Mouse (Mus musculus): Measurements from ENCODE around the gene Ephb1. TPM values are rescaled to one million over a fixed set of nuclear protein-coding genes. Genes with fewer than 3 reads are reported as not detected.

Gene Ephb1
- total RNA-seq, 2 experiments from 2014 or later: 23.4 to 26.7 TPM

DNA sequence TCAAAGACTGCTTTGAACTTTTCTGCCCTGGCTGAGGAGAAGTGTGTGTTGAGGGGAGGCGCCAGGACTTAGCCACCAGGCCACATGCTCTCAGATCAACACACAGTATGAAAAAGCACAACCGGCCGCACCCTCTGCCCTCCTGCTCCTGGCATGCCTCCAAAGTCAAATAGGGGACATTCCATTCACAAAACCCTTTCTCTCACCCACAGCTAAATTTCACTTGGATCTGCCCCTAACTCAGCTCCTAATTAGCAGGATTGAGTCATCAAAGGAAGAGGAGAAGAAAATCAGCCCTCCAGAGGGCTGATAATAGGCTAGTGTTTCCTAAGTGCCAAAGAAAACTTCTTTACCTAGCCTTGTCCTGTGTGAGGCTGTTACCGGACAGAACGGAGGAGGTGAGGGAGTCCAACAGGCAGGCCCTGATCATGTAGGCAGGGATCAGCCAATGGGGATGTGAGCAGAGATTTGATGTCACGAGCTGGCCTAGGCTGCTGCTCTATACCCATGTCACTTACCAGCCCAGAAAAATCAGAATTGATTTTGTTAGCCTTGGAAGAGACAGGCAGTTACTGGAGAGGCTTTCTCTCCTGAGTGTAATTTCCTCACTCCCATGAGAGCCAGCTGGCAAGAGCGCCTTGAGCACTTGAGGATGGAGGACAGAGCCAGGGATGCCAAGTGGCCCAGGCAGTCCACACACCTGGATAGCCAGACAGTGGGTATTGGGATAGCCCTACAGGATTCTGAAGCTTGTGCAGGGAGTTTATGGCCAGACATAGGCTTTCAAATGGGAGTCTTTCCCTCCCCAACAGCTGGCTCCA lies 137.5 kb downstream of the Ephb1 start:
- no peak for TF ChIP-seq CTCF (IDR thresholded peaks at IDR 0.05)
- H3K4me3 ChIP-seq: no peak overlapping the region
- intact Hi-C loops (cut with DNase I): no loop called here

DNA sequence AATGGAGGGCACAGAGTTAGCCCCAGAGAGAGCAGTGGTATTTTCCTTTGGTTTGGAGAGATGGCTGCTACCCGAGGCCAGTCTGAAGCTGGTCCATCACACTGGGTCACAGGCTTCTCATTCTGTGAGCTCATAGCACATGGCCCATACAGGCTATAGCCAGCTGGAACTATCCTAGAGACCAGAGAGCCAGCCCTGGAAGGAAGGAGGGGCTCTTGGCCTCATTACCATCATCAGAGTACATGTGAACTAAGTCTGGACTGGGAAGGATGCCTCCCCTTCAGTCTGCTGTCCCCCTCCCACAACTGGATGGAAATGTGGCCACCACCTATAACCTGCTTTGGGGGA lies 142.5 kb downstream of the Ephb1 start:
- DNase-seq (ENCODE audit: extremely low spot score in 1 of 2, low spot score in 2 of 2): no peak
- H3K4me3 ChIP-seq: no peak overlapping the region
- TF ChIP-seq CTCF (IDR thresholded peaks at IDR 0.05): no peak
- H3K27ac ChIP-seq: 0 out of 2 replicates have a peak overlapping the region, but pooled peaks have one; percentile 36
- intact Hi-C loops (cut with DNase I): no loop called here

More for the DNA sequence above, 137.5 kb downstream of the Ephb1 start:
- no peak overlapping the region for H3K27ac ChIP-seq
- no peak for DNase-seq (ENCODE audit: extremely low spot score in 1 of 2, low spot score in 2 of 2)

DNA sequence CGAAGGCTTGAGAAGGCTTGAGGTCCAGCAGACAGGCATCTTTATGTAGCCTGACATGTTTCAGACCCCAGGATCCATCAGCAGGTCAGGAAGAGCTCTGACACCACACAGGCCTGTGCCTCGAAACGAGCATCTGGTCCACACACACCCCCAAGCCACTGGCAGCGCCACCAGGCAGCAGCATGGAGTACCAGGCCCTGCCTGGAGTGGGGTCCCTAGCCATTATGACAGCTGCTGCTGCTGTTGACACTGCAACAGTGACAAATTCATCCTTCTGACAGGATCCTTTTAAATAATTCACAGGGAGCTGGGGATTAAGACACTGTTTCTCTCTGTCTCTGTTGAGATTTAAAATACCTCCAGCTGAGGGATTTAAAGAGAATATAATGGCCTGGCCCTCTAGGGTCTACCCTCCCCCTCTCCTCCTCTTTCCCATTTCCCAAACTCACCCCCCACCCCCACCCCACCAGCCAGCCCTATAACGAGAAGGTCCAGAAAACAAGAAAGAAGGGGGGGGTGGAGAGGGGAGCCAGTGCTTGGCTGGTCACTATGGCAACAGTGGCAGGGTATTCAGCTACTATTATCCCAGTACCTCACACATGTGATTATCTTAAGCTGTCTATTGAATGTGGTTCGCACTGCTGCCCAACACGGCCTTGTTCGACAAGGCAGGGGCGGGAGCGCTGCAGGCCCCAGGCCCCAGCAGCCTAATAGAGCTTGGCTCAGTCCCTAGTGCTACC lies 143.0 kb downstream of the Ephb1 start:
- H3K27ac ChIP-seq: 0 out of 2 replicates have a peak overlapping the region, but pooled peaks have one; percentile 36
- H3K4me3 ChIP-seq: no peak overlapping the region
- DNase-seq (ENCODE audit: extremely low spot score in 1 of 2, low spot score in 2 of 2): no peak
- TF ChIP-seq CTCF (IDR thresholded peaks at IDR 0.05): no peak
- intact Hi-C loops (cut with DNase I): no loop called here

DNA sequence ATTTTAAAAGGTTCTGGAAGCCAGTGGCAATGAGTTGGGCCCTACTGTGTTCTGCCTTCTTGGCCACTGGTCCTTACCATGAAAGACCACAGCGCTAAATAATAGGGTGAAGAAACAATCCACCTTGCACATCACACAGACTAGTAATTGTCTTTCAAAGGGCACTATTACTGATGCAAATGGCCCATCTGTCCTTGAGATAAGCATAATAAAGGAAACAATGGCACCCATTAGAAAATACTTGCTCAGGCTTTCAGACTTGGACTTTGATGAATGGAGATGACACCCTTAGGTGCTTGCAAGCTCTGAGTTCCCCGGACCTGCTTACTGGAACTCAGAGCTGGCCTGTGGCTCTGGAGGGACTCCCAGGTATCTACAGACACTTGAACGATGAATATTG lies 149.0 kb downstream of the Ephb1 start:
- no peak for TF ChIP-seq CTCF (IDR thresholded peaks at IDR 0.05)

DNA sequence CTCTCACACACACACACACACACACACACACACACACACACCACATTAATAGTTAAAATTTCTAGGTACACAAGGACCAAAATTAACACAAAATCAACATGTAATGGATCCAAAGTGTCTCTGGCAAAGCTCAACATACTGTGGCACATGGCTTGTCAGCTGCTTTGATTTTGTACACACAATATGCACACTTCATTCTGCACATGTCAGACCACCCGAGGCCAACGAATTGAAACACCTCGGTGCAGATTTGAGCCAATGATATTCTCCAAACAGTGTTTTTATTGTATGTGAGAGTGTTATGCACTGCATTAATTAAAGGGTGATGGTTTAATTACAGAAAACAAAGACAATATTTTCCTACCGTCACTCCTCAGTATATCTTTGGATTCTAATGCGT lies 152.6 kb downstream of the Ephb1 start:
- H3K27ac ChIP-seq: no peak overlapping the region
- no peak overlapping the region for H3K4me3 ChIP-seq
- intact Hi-C loops (cut with DNase I): no loop called here
- TF ChIP-seq CTCF (IDR thresholded peaks at IDR 0.05): no peak
- DNase-seq (ENCODE audit: extremely low spot score in 1 of 2, low spot score in 2 of 2): no peak

More for the DNA sequence above, 149.0 kb downstream of the Ephb1 start:
- no peak for DNase-seq (ENCODE audit: extremely low spot score in 1 of 2, low spot score in 2 of 2)
- no peak overlapping the region for H3K4me3 ChIP-seq
- H3K27ac ChIP-seq: no peak overlapping the region
- intact Hi-C loops (cut with DNase I): no loop called here

DNA sequence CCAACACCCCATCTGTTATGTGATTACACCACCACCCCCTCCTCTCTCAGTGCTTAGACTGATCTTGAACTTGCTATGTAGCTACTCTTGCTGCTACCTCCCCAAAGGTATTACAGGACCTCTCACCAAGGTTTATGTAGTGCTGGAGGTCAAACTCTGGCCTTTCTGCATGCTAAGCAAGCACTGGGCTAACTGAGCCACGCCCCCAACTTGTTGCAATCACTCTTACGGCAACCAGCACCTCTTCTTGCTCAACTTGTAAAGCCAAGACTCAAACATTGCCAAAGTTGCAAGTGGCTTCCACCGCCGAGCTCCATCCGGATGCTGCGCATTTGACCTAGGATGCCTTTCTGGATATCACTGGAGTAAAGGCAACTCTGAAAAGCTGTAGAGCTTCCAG lies 157.6 kb downstream of the Ephb1 start:
- intact Hi-C loops (cut with DNase I): no loop called here
- H3K27ac ChIP-seq: no peak overlapping the region
- TF ChIP-seq CTCF (IDR thresholded peaks at IDR 0.05): no peak
- DNase-seq (ENCODE audit: extremely low spot score in 1 of 2, low spot score in 2 of 2): no peak
- no peak overlapping the region for H3K4me3 ChIP-seq

DNA sequence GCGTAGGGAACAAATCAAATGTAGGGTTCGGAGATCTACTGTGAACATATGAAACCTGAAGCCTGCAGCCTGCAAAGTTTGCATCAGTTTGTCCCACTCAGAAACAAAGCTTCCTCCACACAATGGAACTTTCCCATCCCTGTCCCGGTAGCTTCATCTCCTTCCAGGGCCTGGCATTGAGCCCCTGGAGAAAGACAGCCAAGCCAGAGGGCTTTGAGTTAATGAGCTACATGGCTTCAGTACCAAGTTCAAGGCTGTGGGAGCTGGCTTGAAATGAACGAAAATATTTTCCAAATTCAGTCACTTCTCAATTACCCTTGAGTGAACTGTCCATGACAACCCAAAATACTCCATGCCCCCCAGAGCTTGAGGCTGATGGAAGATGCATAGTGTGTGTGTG lies 160.4 kb downstream of the Ephb1 start:
- Histone ChIP-seq H3K27ac (peak overlapping the region; percentile 50), H3K4me3 (no peak overlapping the region)
- TF ChIP-seq CTCF (IDR thresholded peaks at IDR 0.05): no peak
- no peak for DNase-seq (ENCODE audit: extremely low spot score in 1 of 2, low spot score in 2 of 2)
- intact Hi-C loops (cut with DNase I): no loop called here

DNA sequence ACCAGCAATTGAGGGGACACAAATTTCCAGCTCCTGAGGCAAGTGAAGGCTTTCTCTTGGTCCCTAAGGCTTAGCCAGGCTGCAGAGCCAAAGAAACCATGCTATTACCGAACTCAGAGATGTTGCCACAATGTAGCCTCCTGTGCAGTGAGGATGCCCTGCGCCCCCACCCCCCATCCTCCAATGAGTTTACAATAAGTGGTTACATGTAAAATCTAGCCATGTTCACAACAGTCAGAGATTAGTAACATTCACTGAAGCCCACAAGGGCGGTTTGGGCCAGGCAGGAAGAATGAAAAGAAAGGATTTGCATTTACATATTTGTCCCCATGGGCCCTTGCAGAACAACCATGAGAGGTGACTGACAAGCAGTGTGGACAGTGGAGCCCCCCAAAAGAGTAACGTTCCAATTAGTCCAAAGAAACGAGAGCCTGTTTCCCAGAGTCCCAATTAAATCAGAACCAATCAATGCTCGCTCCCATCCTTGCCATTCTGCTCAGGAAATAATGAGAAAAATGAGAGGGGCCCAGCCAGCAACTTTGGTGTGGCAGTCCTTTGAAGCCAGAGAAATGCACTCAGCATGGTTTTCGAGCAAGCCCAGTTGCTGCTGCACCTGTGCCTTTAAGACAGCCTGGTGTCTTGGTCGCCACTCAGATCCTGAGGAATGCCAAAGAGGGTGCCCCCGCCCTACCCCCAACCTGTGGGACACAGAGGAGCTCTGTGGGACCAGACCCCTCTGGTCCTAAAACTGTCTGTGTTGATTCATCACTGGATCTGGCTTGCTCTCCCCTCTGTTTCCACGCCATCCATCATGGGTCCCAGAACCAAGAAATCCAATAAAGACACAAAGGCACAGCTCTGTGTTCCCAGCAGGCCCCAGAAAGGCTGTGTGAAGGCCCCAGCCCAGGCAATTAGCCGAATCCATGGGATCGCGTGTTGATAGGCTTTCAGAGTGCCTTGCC lies 161.5 kb downstream of the Ephb1 start:
- intact Hi-C loops (cut with DNase I): no loop called here
- Histone ChIP-seq H3K27ac (peak overlapping the region; percentile 50; the same call in 1 of the 2 replicates), H3K4me3 (no peak overlapping the region)
- no peak for TF ChIP-seq CTCF (IDR thresholded peaks at IDR 0.05)
- DNase-seq (ENCODE audit: extremely low spot score in 1 of 2, low spot score in 2 of 2): no peak

DNA sequence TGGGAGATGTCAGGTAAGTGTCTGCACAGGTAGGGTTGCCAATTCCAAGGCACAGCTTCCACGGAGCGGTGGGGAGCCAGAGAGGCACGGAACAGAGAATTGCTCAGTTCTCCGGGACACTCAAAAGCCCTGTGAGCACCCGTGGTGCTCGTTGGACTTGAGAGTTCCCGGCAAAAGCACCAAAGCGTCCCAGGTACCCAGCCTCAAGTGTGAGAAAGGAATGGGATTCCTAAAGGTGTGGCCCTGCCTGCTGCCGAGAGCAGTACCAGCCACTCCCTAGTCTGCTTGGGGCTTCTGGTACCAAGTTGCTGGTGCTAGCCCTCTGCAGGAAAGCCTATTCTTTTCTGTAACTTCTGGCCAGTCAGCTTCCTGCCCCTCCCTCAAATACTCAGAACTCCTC lies 164.4 kb downstream of the Ephb1 start:
- no peak for TF ChIP-seq CTCF (IDR thresholded peaks at IDR 0.05)
- Histone ChIP-seq H3K27ac (no peak overlapping the region), H3K4me3 (no peak overlapping the region)
- intact Hi-C loops (cut with DNase I): no loop called here
- DNase-seq (ENCODE audit: extremely low spot score in 1 of 2, low spot score in 2 of 2): no peak

DNA sequence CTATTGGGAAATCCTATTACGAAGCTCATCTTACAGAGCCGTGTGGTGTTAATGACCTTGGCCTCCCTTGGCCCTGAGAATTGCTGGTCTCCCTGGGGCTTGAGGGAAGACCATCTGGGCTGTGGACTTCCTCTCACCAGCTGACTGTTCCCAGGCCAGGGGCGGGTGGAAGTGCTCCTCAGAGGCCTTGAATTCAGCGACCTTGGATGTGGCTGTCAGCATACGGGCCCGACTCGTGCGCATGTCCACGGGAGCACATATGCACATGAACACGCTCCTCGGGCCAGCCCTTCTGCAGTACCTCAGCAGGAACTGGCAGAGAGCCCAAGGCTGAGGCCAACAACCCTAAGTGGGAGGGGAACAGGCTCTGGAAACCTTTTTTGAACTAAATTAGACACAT lies 165.1 kb downstream of the Ephb1 start:
- no peak for DNase-seq (ENCODE audit: extremely low spot score in 1 of 2, low spot score in 2 of 2)
- H3K4me3 ChIP-seq: no peak overlapping the region
- no peak overlapping the region for H3K27ac ChIP-seq
- TF ChIP-seq CTCF (IDR thresholded peaks at IDR 0.05): no peak
- intact Hi-C loops (cut with DNase I): no loop called here

DNA sequence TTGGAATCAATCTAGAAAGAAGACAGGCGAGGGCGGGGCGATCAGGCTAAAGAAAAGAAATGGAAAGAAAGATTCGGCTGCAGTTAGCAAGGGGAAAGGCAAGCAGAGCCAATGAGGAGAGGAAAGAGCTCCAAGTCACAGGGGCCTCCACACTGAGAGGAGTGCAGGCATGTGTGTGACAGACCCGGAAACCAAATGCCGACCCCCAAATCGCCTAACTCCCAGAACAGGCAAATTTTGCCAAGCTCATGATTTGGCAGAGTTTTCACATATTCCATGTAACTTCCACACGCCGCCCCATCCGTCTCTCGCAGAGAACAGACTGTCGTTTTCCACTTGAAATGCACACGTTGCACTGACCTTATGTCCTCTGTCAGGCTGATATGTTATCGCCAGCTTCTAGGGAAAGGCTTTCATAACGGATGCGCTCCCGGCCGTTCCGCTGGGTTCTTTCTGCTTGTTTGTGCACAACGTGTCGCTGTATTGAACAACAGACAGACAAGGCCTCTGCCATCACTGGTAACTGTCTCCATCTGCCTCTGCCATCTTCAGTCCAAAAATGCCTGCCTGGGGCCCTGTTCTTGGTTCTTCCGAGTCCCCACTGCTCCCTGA lies 170.7 kb downstream of the Ephb1 start:
- DNase-seq (ENCODE audit: extremely low spot score in 1 of 2, low spot score in 2 of 2): no peak
- Histone ChIP-seq H3K4me3 (no peak overlapping the region), H3K27ac (no peak overlapping the region)
- intact Hi-C loops (cut with DNase I): no loop called here
- TF ChIP-seq CTCF (IDR thresholded peaks at IDR 0.05): no peak
